Mouse (Mus musculus): ENCODE results near the gene Omt2a. TPM values are rescaled to one million over a fixed set of nuclear protein-coding genes. Genes with fewer than 3 reads are reported as not detected.
A peak's percentile ranks its signal among the peaks of the same experiment; 100 is the strongest.

Gene Omt2a
- not detected in 2 replicates for polyA plus RNA-seq (2011; ENCODE audit: insufficient read depth, insufficient read length, low read depth, missing spikeins)

DNA sequence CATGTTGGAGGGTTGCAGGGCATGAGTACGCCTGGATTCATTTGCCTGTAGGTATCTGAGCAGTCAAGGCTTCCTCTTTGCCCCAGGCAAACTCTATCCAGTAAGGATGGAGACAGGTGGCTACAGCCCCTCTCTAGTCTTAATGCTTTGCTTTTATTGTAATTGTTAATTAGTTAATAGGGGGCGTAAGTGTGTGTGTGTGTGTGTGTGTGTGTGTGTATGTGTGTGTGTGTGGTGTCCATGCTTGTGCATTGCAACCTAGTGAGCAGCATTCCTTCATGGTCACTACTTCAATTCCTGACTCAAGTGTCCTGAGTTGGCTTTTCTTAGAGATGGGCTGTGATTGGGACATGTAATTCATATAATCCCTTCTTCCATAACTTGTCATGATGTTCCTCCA, at the start of gene Omt2a:
Omt2a (minus strand) TSS at position 101 of the 400 bp plus-strand sequence.
- H3K27me3 ChIP-seq (ENCODE audit: control insufficient read depth, insufficient read depth, low read length, poor library complexity, severe bottlenecking), result no peaks in the 10 kb centered on the region
- no peaks in the 10 kb centered on the region for H3K36me3 ChIP-seq (ENCODE audit: control insufficient read depth, insufficient read depth, low read length, poor library complexity, severe bottlenecking)
- H3K27ac ChIP-seq (ENCODE audit: insufficient read depth, low read length), result no peak within 1 kb of the TSS
- no peaks in the 10 kb centered on the region for H3K4me1 ChIP-seq (ENCODE audit: control insufficient read depth, insufficient read depth, low read length)
- TF ChIP-seq EP300 (IDR thresholded peaks at IDR 0.05; ENCODE audit: insufficient read depth, low read depth, low read length) (no peak), CTCF (IDR thresholded peaks at IDR 0.05; ENCODE audit: low read depth, low read length) (no peak), POLR2A (IDR thresholded peaks at IDR 0.05; ENCODE audit: insufficient read depth, low read length) (no peak)
- H3K4me3 ChIP-seq (ENCODE audit: low read depth, low read length), result no peak within 1 kb of the TSS
- H3K9me3 ChIP-seq (replicated peaks; ENCODE audit: control insufficient read depth, insufficient read depth, low read length, poor library complexity, severe bottlenecking), result no peaks in the 10 kb centered on the region
- H3K9ac ChIP-seq (ENCODE audit: low read depth, poor library complexity, severe bottlenecking), result no peak within 1 kb of the TSS

DNA sequence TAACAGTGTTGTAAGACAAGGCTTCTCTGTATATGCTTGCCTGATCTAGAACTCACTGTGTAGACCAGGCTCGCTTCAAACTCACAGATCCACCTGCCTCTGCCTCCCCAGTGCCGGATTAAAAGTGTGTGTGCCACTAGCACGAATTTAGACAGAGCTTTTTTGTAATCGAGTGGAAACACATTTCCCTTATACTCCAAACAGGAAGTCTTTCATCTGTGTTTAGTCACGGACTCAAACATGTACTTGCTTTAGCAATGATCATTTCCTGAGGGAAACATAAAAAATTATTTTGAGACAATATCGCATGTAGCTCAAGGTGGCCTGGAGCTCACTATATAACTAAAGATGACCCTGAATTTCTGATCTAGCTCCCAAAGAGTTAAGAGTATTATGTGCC, 48.8 kb upstream of the Omt2a start:
- Histone ChIP-seq H3K4me3 (ENCODE audit: low read depth, low read length) (no peak overlapping the region), H3K9me3 (replicated peaks; ENCODE audit: control insufficient read depth, insufficient read depth, low read length, poor library complexity, severe bottlenecking) (no peaks in the 10 kb centered on the region), H3K9ac (ENCODE audit: low read depth, poor library complexity, severe bottlenecking) (peak overlapping the region; percentile 27; the same call in 1 of the 2 replicates), H3K27ac (ENCODE audit: insufficient read depth, low read length) (peak overlapping the region; percentile 96), H3K4me1 (ENCODE audit: control insufficient read depth, insufficient read depth, low read length) (peaks cover 3% of the 10 kb centered on the region), H3K36me3 (ENCODE audit: control insufficient read depth, insufficient read depth, low read length, poor library complexity, severe bottlenecking) (no peaks in the 10 kb centered on the region), H3K27me3 (ENCODE audit: control insufficient read depth, insufficient read depth, low read length, poor library complexity, severe bottlenecking) (no peaks in the 10 kb centered on the region)
- TF ChIP-seq POLR2A (IDR thresholded peaks at IDR 0.05; ENCODE audit: insufficient read depth, low read length) (no peak), CTCF (IDR thresholded peaks at IDR 0.05; ENCODE audit: low read depth, low read length) (no peak), EP300 (IDR thresholded peaks at IDR 0.05; ENCODE audit: insufficient read depth, low read depth, low read length) (no peak)

DNA sequence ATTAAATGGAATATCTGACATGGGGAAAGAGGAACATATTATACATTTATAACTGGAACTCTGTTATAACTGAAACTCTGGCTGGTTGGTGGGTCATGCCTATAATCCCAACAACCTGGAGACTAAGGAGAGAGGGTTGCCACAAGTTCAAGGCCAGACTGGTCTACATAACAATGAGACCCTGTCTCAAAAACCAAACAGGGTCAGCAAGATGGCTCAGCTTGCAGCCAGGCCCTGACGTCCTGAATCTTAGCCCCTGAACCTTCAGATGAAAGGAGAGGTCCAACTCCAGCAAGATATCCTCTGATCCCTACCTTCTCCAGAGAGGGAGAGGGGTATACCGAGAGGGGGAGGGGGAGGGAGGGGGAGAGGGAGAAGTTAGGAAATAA, 45.9 kb upstream of the Omt2a start:
- H3K27me3 ChIP-seq (ENCODE audit: control insufficient read depth, insufficient read depth, low read length, poor library complexity, severe bottlenecking), result no peaks in the 10 kb centered on the region
- peaks cover 3% of the 10 kb centered on the region for H3K4me1 ChIP-seq (ENCODE audit: control insufficient read depth, insufficient read depth, low read length)
- H3K9me3 ChIP-seq (replicated peaks; ENCODE audit: control insufficient read depth, insufficient read depth, low read length, poor library complexity, severe bottlenecking), result no peaks in the 10 kb centered on the region
- H3K4me3 ChIP-seq (ENCODE audit: low read depth, low read length), result no peak overlapping the region
- no peaks in the 10 kb centered on the region for H3K36me3 ChIP-seq (ENCODE audit: control insufficient read depth, insufficient read depth, low read length, poor library complexity, severe bottlenecking)
- H3K27ac ChIP-seq (ENCODE audit: insufficient read depth, low read length), result peak overlapping the region; percentile 98
- TF ChIP-seq POLR2A (IDR thresholded peaks at IDR 0.05; ENCODE audit: insufficient read depth, low read length), result no peak
- TF ChIP-seq EP300 (IDR thresholded peaks at IDR 0.05; ENCODE audit: insufficient read depth, low read depth, low read length), result peak; percentile 87
- H3K9ac ChIP-seq (ENCODE audit: low read depth, poor library complexity, severe bottlenecking), result no peak overlapping the region

DNA sequence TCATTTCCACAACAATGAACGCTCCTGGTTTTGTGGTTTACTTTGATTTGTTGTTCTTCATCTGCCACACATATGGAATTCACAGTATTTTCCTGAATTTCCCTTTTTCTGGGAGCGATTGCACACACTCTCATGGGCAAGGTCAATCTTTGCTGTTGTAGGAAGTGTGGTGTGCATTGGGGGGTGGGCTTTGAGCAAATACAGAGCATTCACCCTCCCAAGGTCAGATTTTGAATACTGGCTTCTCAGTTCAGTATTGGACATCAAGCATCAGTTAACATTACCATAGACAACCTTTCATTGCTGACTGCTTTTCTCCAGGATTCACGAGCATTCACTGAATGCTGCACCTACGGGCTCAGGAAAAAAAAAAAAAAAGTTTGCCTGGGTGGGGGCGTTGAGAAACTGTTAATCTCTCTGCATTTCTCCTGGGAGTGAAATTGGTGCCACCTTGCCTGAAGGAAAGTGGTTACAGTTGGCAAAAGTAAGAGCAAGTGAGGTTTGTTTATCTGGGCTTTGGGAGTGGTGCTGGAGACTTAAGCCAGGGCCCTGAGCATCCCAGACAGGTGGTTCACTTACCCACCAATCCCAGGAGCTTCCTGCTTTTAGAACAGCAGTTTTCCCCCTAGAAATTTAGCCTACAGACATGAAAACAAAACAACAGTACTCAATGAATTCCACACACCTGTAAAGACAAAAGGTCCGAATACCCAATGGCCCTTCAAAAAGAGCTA, 45.3 kb upstream of the Omt2a start:
- H3K36me3 ChIP-seq (ENCODE audit: control insufficient read depth, insufficient read depth, low read length, poor library complexity, severe bottlenecking), result no peaks in the 10 kb centered on the region
- peak overlapping the region; percentile 15; the same call in 1 of the 2 replicates for H3K9ac ChIP-seq (ENCODE audit: low read depth, poor library complexity, severe bottlenecking)
- H3K27ac ChIP-seq (ENCODE audit: insufficient read depth, low read length), result peak overlapping the region; percentile 98
- peaks cover 3% of the 10 kb centered on the region for H3K4me1 ChIP-seq (ENCODE audit: control insufficient read depth, insufficient read depth, low read length)
- TF ChIP-seq EP300 (IDR thresholded peaks at IDR 0.05; ENCODE audit: insufficient read depth, low read depth, low read length), result no peak
- no peak for TF ChIP-seq CTCF (IDR thresholded peaks at IDR 0.05; ENCODE audit: low read depth, low read length)
- no peak for TF ChIP-seq POLR2A (IDR thresholded peaks at IDR 0.05; ENCODE audit: insufficient read depth, low read length)
- H3K27me3 ChIP-seq (ENCODE audit: control insufficient read depth, insufficient read depth, low read length, poor library complexity, severe bottlenecking), result no peaks in the 10 kb centered on the region
- H3K4me3 ChIP-seq (ENCODE audit: low read depth, low read length), result no peak overlapping the region
- H3K9me3 ChIP-seq (replicated peaks; ENCODE audit: control insufficient read depth, insufficient read depth, low read length, poor library complexity, severe bottlenecking), result no peaks in the 10 kb centered on the region

DNA sequence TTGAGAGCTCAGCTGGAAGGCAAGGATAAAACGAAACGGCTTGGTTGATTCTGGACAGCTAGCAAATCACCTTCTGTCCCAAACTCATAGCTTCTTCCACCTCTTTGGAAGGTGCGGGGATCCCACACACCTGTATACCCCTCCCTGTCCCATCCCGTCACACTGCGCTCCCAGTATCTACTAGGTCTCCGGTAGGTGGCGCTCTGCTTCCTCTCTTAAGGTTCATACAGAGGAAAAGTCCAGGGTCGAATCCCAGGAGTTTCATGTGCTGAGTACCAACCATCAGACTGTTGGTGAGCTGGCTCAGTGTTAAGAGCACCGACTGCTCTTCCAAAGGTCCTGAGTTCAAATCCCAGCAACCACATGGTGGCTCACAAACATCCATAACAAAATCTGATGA, 43.5 kb upstream of the Omt2a start:
- H3K27me3 ChIP-seq (ENCODE audit: control insufficient read depth, insufficient read depth, low read length, poor library complexity, severe bottlenecking), result no peaks in the 10 kb centered on the region
- TF ChIP-seq EP300 (IDR thresholded peaks at IDR 0.05; ENCODE audit: insufficient read depth, low read depth, low read length) (0 out of 2 replicates have a peak, but pooled peaks have one; percentile 32), CTCF (IDR thresholded peaks at IDR 0.05; ENCODE audit: low read depth, low read length) (peak; percentile 91), POLR2A (IDR thresholded peaks at IDR 0.05; ENCODE audit: insufficient read depth, low read length) (no peak)

DNA sequence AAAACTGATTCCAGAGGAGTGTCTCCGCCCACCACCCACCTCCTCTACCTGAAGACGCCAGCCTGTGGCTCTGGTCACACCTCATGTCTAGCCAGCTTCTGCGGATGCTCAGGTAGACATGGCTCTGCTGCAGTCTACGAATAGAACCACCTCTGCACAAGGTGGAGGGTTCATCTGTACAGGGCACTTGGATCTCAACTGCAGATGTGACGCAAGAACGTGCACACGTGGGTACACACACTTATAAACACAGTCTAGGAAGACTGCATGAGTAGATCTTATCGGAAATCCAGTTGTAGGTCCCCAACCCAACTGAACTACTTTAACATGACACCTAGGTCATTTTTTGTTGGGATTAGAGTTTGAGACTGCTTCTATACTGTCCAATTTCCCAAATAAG, 41.0 kb upstream of the Omt2a start, which contains the start of gene Gsta2:
Gsta2 (minus strand) TSS at position 178 of the 400 bp plus-strand sequence.
- no peaks in the 10 kb centered on the region for H3K27me3 ChIP-seq (ENCODE audit: control insufficient read depth, insufficient read depth, low read length, poor library complexity, severe bottlenecking)
- H3K9ac ChIP-seq (ENCODE audit: low read depth, poor library complexity, severe bottlenecking), result no peak within 1 kb of the TSS
- no peak within 1 kb of the TSS for H3K4me3 ChIP-seq (ENCODE audit: low read depth, low read length)
- peaks cover 3% of the 10 kb centered on the region for H3K4me1 ChIP-seq (ENCODE audit: control insufficient read depth, insufficient read depth, low read length)
- no peaks in the 10 kb centered on the region for H3K36me3 ChIP-seq (ENCODE audit: control insufficient read depth, insufficient read depth, low read length, poor library complexity, severe bottlenecking)
- no peaks in the 10 kb centered on the region for H3K9me3 ChIP-seq (replicated peaks; ENCODE audit: control insufficient read depth, insufficient read depth, low read length, poor library complexity, severe bottlenecking)
- TF ChIP-seq CTCF (IDR thresholded peaks at IDR 0.05; ENCODE audit: low read depth, low read length) (no peak), EP300 (IDR thresholded peaks at IDR 0.05; ENCODE audit: insufficient read depth, low read depth, low read length) (no peak), POLR2A (IDR thresholded peaks at IDR 0.05; ENCODE audit: insufficient read depth, low read length) (no peak)
- no peak within 1 kb of the TSS for H3K27ac ChIP-seq (ENCODE audit: insufficient read depth, low read length)

More for the DNA sequence above, 43.5 kb upstream of the Omt2a start:
- 0 out of 2 replicates have a peak overlapping the region, but pooled peaks have one; percentile 66 for H3K27ac ChIP-seq (ENCODE audit: insufficient read depth, low read length)
- no peaks in the 10 kb centered on the region for H3K9me3 ChIP-seq (replicated peaks; ENCODE audit: control insufficient read depth, insufficient read depth, low read length, poor library complexity, severe bottlenecking)
- H3K9ac ChIP-seq (ENCODE audit: low read depth, poor library complexity, severe bottlenecking), result no peak overlapping the region
- H3K4me1 ChIP-seq (ENCODE audit: control insufficient read depth, insufficient read depth, low read length), result peaks cover 3% of the 10 kb centered on the region
- H3K36me3 ChIP-seq (ENCODE audit: control insufficient read depth, insufficient read depth, low read length, poor library complexity, severe bottlenecking), result no peaks in the 10 kb centered on the region
- H3K4me3 ChIP-seq (ENCODE audit: low read depth, low read length), result no peak overlapping the region
